Mouse (Mus musculus) liver, adult 2 months (tissue): ENCODE data around the gene Dock9. TPM values are rescaled to one million over a fixed set of nuclear protein-coding genes. Genes with fewer than 3 reads are reported as not detected.

Experiments
- DNase-seq: peaks from one replicate; pipeline ENCODE4 v3.0.0-alpha.2; 2011; ENCODE audit warnings: low read depth, low spot score; ENCODE audit errors: extremely low read depth
- H3K27ac ChIP-seq: fragments of 200-500 bp; replicated peaks from 2 replicates; pipeline ENCODE4 v1.5.1; 2012; ENCODE audit warnings: low read depth, mild to moderate bottlenecking, control low read depth, inconsistent platforms, low read length; ENCODE audit not compliant: insufficient read depth
- H3K27me3 ChIP-seq: fragments of 200-500 bp; 2 replicates; pipeline ENCODE4 v1.6.1; 2012; ENCODE audit warnings: mild to moderate bottlenecking, moderate library complexity, low read length, inconsistent platforms; ENCODE audit not compliant: control insufficient read depth, insufficient read depth
- H3K36me3 ChIP-seq: fragments of 200-500 bp; 2 replicates; pipeline ENCODE4 v1.6.1; 2012; ENCODE audit warnings: low read length, inconsistent platforms; ENCODE audit not compliant: control insufficient read depth, insufficient read depth
- H3K4me1 ChIP-seq: fragments of 200-500 bp; 2 replicates; pipeline ENCODE4 v1.6.1; 2011; ENCODE audit warnings: low read length; ENCODE audit not compliant: control insufficient read depth, insufficient read depth
- H3K4me3 ChIP-seq: fragments of 200-500 bp; 2 replicates; pipeline ENCODE4 v1.5.1; 2011; ENCODE audit warnings: low read depth, mild to moderate bottlenecking, control low read depth, low read length, moderate library complexity; ENCODE audit not compliant: insufficient read depth
- H3K79me2 ChIP-seq: fragments of 200-500 bp; 2 replicates; pipeline ENCODE4 v1.6.1; 2012; ENCODE audit warnings: inconsistent platforms, mild to moderate bottlenecking, low read length, moderate library complexity; ENCODE audit not compliant: control insufficient read depth, insufficient read depth
- H3K9ac ChIP-seq: fragments of 200-500 bp; 2 replicates; pipeline ENCODE4 v1.6.1; 2012; ENCODE audit warnings: low read depth, mild to moderate bottlenecking, control low read depth, inconsistent platforms, low read length
- CTCF ChIP-seq: fragments of 200-500 bp; IDR thresholded peaks from 2 replicates; pipeline ENCODE4 v1.5.1; 2011; ENCODE audit warnings: low read depth, low read length, control low read depth
- POLR2A ChIP-seq: fragments of 200-500 bp; IDR thresholded peaks from 2 replicates; pipeline ENCODE4 v1.6.1; 2011; ENCODE audit warnings: low read length, control low read depth; ENCODE audit not compliant: insufficient read depth; ENCODE audit errors: extremely low read depth
- WGBS: fragments of 180-500 bp; shearing (Covaris S2); methylation state at CpG from one replicate; pipeline ENCODE4 v1.1.7; 2018; 5-methylcytosine and 5-hydroxymethylcytosine counted together
- polyA plus RNA-seq: library from polyadenylated mRNA; depleted of rRNA; stranded (reverse); fragments of >200 nt; gene quantifications from 2 replicates; pipeline ENCODE4 v1.2.3, GENCODE M21; 2012
- total RNA-seq: library from RNA; depleted of rRNA; stranded (reverse); fragments of >200 nt; gene quantifications from 2 replicates; pipeline ENCODE4 v1.2.3, GENCODE M21; 2014

The Dock9 gene
- total and polyA plus RNA-seq, 2 experiments: 3.8 to 11.4 TPM

GRCm38 (mm10) chr14:121754110-121754509, 43.5 kb downstream of the Dock9 start:
- TF ChIP-seq CTCF (no peak), POLR2A (no peak)
- H3K4me3 ChIP-seq: no peak overlapping the region
- no peaks in the 10 kb centered on the region for H3K79me2 ChIP-seq
- H3K36me3 ChIP-seq: no peaks in the 10 kb centered on the region
- 80% methylated on average over 11 of the region's 11 CpGs for WGBS
- no peak overlapping the region for H3K9ac ChIP-seq
- no peaks in the 10 kb centered on the region for H3K4me1 ChIP-seq
- H3K27me3 ChIP-seq: no peaks in the 10 kb centered on the region
- no peak overlapping the region for H3K27ac ChIP-seq
- DNase-seq: no peak

- no peaks in the 10 kb centered on the region for H3K4me1 ChIP-seq
- no peaks in the 10 kb centered on the region for H3K36me3 ChIP-seq
- H3K79me2 ChIP-seq: no peaks in the 10 kb centered on the region
- peak; percentile 29; the same call in 1 of the 2 replicates for TF ChIP-seq CTCF
- no peak for TF ChIP-seq POLR2A
- no peak overlapping the region for H3K9ac ChIP-seq
- H3K27me3 ChIP-seq: no peaks in the 10 kb centered on the region
- DNase-seq: no peak
- no peak overlapping the region for H3K4me3 ChIP-seq
- WGBS: 73% methylated on average over 19 of the region's 19 CpGs
- H3K27ac ChIP-seq: no peak overlapping the region
Observed at GRCm38 (mm10) chr14:121752686-121753426, 44.8 kb downstream of the Dock9 start.

DNA sequence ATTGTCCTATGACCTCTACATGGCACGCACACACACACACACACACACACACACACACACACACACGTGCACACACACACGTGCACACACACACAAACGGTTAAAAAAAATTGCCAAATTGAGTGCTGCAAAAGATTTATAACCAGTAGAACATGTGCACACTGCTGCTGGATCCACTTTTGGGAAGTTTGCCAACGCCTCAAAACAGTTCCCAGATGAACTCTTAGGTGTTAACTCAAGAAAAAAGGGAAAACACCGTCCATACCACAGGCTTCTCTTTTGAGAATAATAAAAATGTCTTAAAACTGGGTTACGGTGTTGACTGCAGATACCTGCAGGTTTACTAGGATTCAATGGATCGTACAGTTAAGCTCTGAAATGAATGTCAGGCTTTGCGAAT, 48.0 kb downstream of the Dock9 start:
- H3K79me2 ChIP-seq: no peaks in the 10 kb centered on the region
- H3K27me3 ChIP-seq: no peaks in the 10 kb centered on the region
- H3K9ac ChIP-seq: no peak overlapping the region
- no peaks in the 10 kb centered on the region for H3K36me3 ChIP-seq
- no peak for DNase-seq
- no peak overlapping the region for H3K4me3 ChIP-seq
- no peaks in the 10 kb centered on the region for H3K4me1 ChIP-seq
- 93% methylated on average over 9 of the region's 9 CpGs for WGBS
- H3K27ac ChIP-seq: no peak overlapping the region
- TF ChIP-seq POLR2A (no peak), CTCF (no peak)

DNA sequence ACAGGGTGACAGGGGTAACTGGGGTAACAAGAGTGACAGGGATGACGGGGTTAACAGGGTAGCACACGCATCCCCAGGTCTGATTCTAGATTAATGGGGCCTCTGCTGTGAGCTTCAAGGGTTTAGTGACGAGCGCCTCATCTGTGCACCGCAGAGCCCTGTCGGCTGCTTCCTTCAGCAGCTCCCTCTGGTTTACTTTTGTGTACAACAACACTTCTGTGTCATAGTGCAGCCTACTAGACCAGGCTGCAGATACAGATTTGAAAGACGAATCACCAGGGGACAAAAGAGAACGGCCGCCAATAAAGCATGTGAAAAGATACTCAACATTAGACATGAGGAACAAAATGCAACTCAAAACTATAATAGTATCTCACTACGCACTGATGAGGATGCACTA, 48.6 kb downstream of the Dock9 start:
- Histone ChIP-seq H3K9ac (no peak overlapping the region), H3K4me3 (no peak overlapping the region), H3K4me1 (no peaks in the 10 kb centered on the region), H3K27ac (no peak overlapping the region), H3K27me3 (no peaks in the 10 kb centered on the region), H3K79me2 (no peaks in the 10 kb centered on the region), H3K36me3 (no peaks in the 10 kb centered on the region)
- TF ChIP-seq CTCF (no peak), POLR2A (no peak)
- DNase-seq: no peak
- WGBS: 95% methylated on average over 10 of the region's 10 CpGs

- TF ChIP-seq POLR2A (no peak), CTCF (no peak)
- WGBS: 96% methylated on average over 7 of the region's 7 CpGs
- no peaks in the 10 kb centered on the region; the same call in 1 of the 2 replicates for H3K79me2 ChIP-seq
Observed at GRCm38 (mm10) chr14:121747360-121747759, 50.3 kb downstream of the Dock9 start.

GRCm38 (mm10) chr14:121743787-121744417, 53.7 kb downstream of the Dock9 start:
- no peak overlapping the region for H3K9ac ChIP-seq
- H3K27ac ChIP-seq: no peak overlapping the region
- H3K79me2 ChIP-seq: peaks cover 4% of the 10 kb centered on the region; the same call in 1 of the 2 replicates
- 0 out of 2 replicates have a peak, but pooled peaks cover 3% of the 10 kb centered on the region for H3K4me1 ChIP-seq
- no peak overlapping the region for H3K4me3 ChIP-seq
- TF ChIP-seq CTCF (no peak), POLR2A (no peak)
- no peak for DNase-seq
- 82% methylated on average over 9 of the region's 9 CpGs for WGBS
- H3K36me3 ChIP-seq: no peaks in the 10 kb centered on the region
- no peaks in the 10 kb centered on the region for H3K27me3 ChIP-seq

More at GRCm38 (mm10) chr14:121747360-121747759, 50.3 kb downstream of the Dock9 start:
- Histone ChIP-seq H3K4me1 (0 out of 2 replicates have a peak, but pooled peaks cover 2% of the 10 kb centered on the region), H3K27ac (no peak overlapping the region), H3K27me3 (no peaks in the 10 kb centered on the region), H3K9ac (no peak overlapping the region), H3K36me3 (no peaks in the 10 kb centered on the region), H3K4me3 (no peak overlapping the region)
- no peak for DNase-seq
